In genomic region chr11:45900233-45901015, GRCm38 (mm10) we compare ENCODE assay signal across 15 mouse cellular contexts. TPM values are rescaled to one million over a fixed set of nuclear protein-coding genes. Genes with fewer than 3 reads are reported as not detected.
DNase-seq lines count a peak whose midpoint lies in the region; ATAC-seq and TF ChIP-seq lines count a peak whose summit lies in the region.
"Had no signal": no experiment of that assay in that cellular context is flagged by ENCODE, and none has a peak within 500 bp of the region (broad histone marks: within the 10 kb centered on the region; RNA-seq: fewer than 3 reads in every experiment).

No protein-coding gene starts in this region.

- H3K4me2 ChIP-seq in hindbrain, embryonic 11.5 days (replicated peaks; ENCODE audit: low read depth, low read length) = no peak overlapping the region
- H3K4me2 ChIP-seq in hindbrain, embryonic 12.5 days (replicated peaks) = no peak overlapping the region
- H3K4me2 ChIP-seq: midbrain, embryonic 12.5 days had no signal

- no peak overlapping the region for H3K9ac ChIP-seq in hindbrain, embryonic 11.5 days (ENCODE audit: low read depth, low read length)
- no peak overlapping the region for H3K9ac ChIP-seq in hindbrain, embryonic 12.5 days
- H3K9ac ChIP-seq: midbrain, embryonic 12.5 days had no signal

- peak; percentile 26 for DNase-seq in embryo, embryonic 11 days
- no peak for DNase-seq in embryo, embryonic 10.5 days (ENCODE audit: low spot score)
- peak; percentile 10 for DNase-seq in hindbrain, embryonic 11.5 days (ENCODE audit: low spot score)
- peak; percentile 51 for DNase-seq in brain, embryonic 14.5 days (ENCODE audit: low read depth)
- DNase-seq in limb, embryonic 10.5 days (ENCODE audit: low spot score) = peak; percentile 61
- no peak for DNase-seq in ovary, postnatal 10 days (ENCODE audit: low spot score)
- DNase-seq in adipocyte (ENCODE audit: low spot score) = no peak
- DNase-seq: adrenal gland, postnatal 10 days; cerebellum, postnatal 25 days; kidney, adult 2 months; lung, postnatal 10 days; right cerebral cortex, postnatal 14 days had no signal

- TF ChIP-seq CTCF in brain, embryonic 14.5 days (IDR thresholded peaks at IDR 0.05; ENCODE audit: borderline replicate concordance, extremely low read depth, insufficient read depth, insufficient read length) = no peak

- no peak for TF ChIP-seq POLR2A in brain, embryonic 14.5 days (IDR thresholded peaks at IDR 0.05; ENCODE audit: borderline replicate concordance, extremely low read depth, insufficient read depth, insufficient read length, poor library complexity, severe bottlenecking)

- no peak for ATAC-seq in hindbrain, embryonic 11.5 days (ENCODE audit: low FRiP score)
- no peak for ATAC-seq in hindbrain, embryonic 12.5 days (ENCODE audit: low FRiP score)
- ATAC-seq: forebrain, embryonic 16.5 days had no signal

- H3K4me3 ChIP-seq in hindbrain, embryonic 11.5 days (ENCODE audit: low read depth, low read length) = no peak overlapping the region
- no peak overlapping the region for H3K4me3 ChIP-seq in hindbrain, embryonic 12.5 days
- H3K4me3 ChIP-seq in limb, embryonic 10.5 days = no peak overlapping the region
- H3K4me3 ChIP-seq: midbrain, embryonic 12.5 days had no signal

- H3K27ac ChIP-seq in hindbrain, embryonic 11.5 days (ENCODE audit: low read depth, low read length) = no peak overlapping the region
- H3K27ac ChIP-seq in hindbrain, embryonic 12.5 days = no peak overlapping the region
- no peak overlapping the region for H3K27ac ChIP-seq in limb, embryonic 10.5 days
- H3K27ac ChIP-seq: midbrain, embryonic 12.5 days had no signal

- no peaks in the 10 kb centered on the region for H3K36me3 ChIP-seq in hindbrain, embryonic 11.5 days (ENCODE audit: control insufficient read depth, insufficient read depth, low read length)
- peaks cover 29% of the 10 kb centered on the region for H3K36me3 ChIP-seq in hindbrain, embryonic 12.5 days
- peaks cover 57% of the 10 kb centered on the region for H3K36me3 ChIP-seq in limb, embryonic 10.5 days

- H3K4me1 ChIP-seq in hindbrain, embryonic 11.5 days (replicated peaks; ENCODE audit: control insufficient read depth, insufficient read depth, low read length) = no peaks in the 10 kb centered on the region
- no peaks in the 10 kb centered on the region for H3K4me1 ChIP-seq in hindbrain, embryonic 12.5 days
- peaks cover 10% of the 10 kb centered on the region for H3K4me1 ChIP-seq in limb, embryonic 10.5 days
- H3K4me1 ChIP-seq: midbrain, embryonic 12.5 days had no signal

- 83% methylated on average over 11 of the region's 11 CpGs for WGBS in hindbrain, embryonic 11.5 days
- WGBS in hindbrain, embryonic 12.5 days = 75% methylated on average over 11 of the region's 11 CpGs
- 69% methylated on average over 11 of the region's 11 CpGs for WGBS in limb, embryonic 10.5 days

- H3K27me3 ChIP-seq in hindbrain, embryonic 11.5 days (ENCODE audit: control insufficient read depth, insufficient read depth, low read length) = no peaks in the 10 kb centered on the region
- no peaks in the 10 kb centered on the region for H3K27me3 ChIP-seq in hindbrain, embryonic 12.5 days
- no peaks in the 10 kb centered on the region for H3K27me3 ChIP-seq in limb, embryonic 10.5 days (ENCODE audit: low read depth, poor library complexity, severe bottlenecking)
- H3K27me3 ChIP-seq: midbrain, embryonic 12.5 days had no signal

- H3K9me3 ChIP-seq in hindbrain, embryonic 11.5 days (ENCODE audit: control insufficient read depth, low read length) = no peaks in the 10 kb centered on the region
- no peaks in the 10 kb centered on the region for H3K9me3 ChIP-seq in hindbrain, embryonic 12.5 days (replicated peaks)
- no peaks in the 10 kb centered on the region for H3K9me3 ChIP-seq in limb, embryonic 10.5 days (replicated peaks)
- H3K9me3 ChIP-seq: midbrain, embryonic 12.5 days had no signal

RNA-seq across cellular contexts. Expression of gene Lsm11, which starts 44.3 kb away (rescaled TPM):
- polyA plus RNA-seq in hindbrain, embryonic 11.5 days (2014; fragmentation: Nextera tagmentation; extraction: Ambion mirVana) = 10.6 and 12.0 TPM in 2 replicates
- polyA plus RNA-seq in hindbrain, embryonic 12.5 days (2016; fragmentation: Nextera tagmentation; extraction: Ambion mirVana) = 16.9 and 17.3 TPM in 2 replicates
- 19.1 and 29.7 TPM in 2 replicates for polyA plus RNA-seq in brain, embryonic 14.5 days (2012; rRNA removed)
- 6.3 and 6.9 TPM in 2 replicates for polyA plus RNA-seq in limb, embryonic 10.5 days (2016; fragmentation: Nextera tagmentation; extraction: Ambion mirVana)

RNA-seq across cellular contexts. Expression of gene Clint1, which starts 48.6 kb away (rescaled TPM):
- polyA plus RNA-seq in hindbrain, embryonic 11.5 days (2014; fragmentation: Nextera tagmentation; extraction: Ambion mirVana) = 52.1 and 64.0 TPM in 2 replicates
- 82.3 and 92.2 TPM in 2 replicates for polyA plus RNA-seq in hindbrain, embryonic 12.5 days (2016; fragmentation: Nextera tagmentation; extraction: Ambion mirVana)
- 53.5 and 59.4 TPM in 2 replicates for polyA plus RNA-seq in brain, embryonic 14.5 days (2012; rRNA removed)
- 73.0 and 81.5 TPM in 2 replicates for polyA plus RNA-seq in limb, embryonic 10.5 days (2016; fragmentation: Nextera tagmentation; extraction: Ambion mirVana)

RNA-seq across cellular contexts. Expression of gene Thg1l, which starts 54.9 kb away (rescaled TPM):
- 13.1 and 15.7 TPM in 2 replicates for polyA plus RNA-seq in hindbrain, embryonic 11.5 days (2014; fragmentation: Nextera tagmentation; extraction: Ambion mirVana)
- polyA plus RNA-seq in hindbrain, embryonic 12.5 days (2016; fragmentation: Nextera tagmentation; extraction: Ambion mirVana) = 11.9 and 14.7 TPM in 2 replicates
- polyA plus RNA-seq in brain, embryonic 14.5 days (2012; rRNA removed) = 12.0 and 12.2 TPM in 2 replicates
- 15.0 and 15.6 TPM in 2 replicates for polyA plus RNA-seq in limb, embryonic 10.5 days (2016; fragmentation: Nextera tagmentation; extraction: Ambion mirVana)

Comparison
In these comparisons a context has a peak if more than half of its experiments do, and no peak if none do; other contexts are left out.
1. DNase-seq: peak in embryo, embryonic 11 days (single experiment), hindbrain, embryonic 11.5 days (single experiment), brain, embryonic 14.5 days (single experiment) and limb, embryonic 10.5 days (single experiment); none in embryo, embryonic 10.5 days (single experiment), ovary, postnatal 10 days (single experiment) and adipocyte (single experiment).